Mouse (Mus musculus): ENCODE measurements at regions not wholly inside any gene's neighbourhood (a gene's known extent, or its start where the extent isn't known, plus 50 kb on each side); places are given as distances from the start of the nearest gene placed in this dataset.

DNA sequence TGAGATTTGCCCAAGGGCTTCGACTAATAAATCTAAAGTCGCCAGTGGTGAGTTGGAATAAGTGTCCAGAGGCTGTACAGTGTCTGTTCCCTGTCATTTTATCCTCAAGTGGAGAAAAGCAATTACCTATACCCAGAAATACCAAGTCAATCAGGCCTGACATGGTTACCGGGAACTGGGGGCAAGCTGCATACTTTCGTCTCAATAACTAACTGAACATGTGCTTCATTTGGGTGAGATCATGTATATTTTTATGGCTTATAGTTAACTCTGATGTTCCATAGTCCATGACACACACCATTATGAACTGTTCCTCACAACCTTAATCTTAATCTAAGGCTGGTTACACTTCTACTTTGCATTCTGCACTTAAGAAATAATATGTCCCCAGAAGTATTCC lies 462.4 kb upstream of the Cited2 start:
- H3K9me3 ChIP-seq (replicated peaks; ENCODE audit: control insufficient read depth, insufficient read depth, low read length, poor library complexity, severe bottlenecking), result peaks cover 17% of the 10 kb centered on the region
- no peaks in the 10 kb centered on the region for H3K36me3 ChIP-seq (ENCODE audit: control insufficient read depth, insufficient read depth, low read length, poor library complexity, severe bottlenecking)
- H3K4me1 ChIP-seq (ENCODE audit: control insufficient read depth, insufficient read depth, low read length), result no peaks in the 10 kb centered on the region
- no peak overlapping the region for H3K27ac ChIP-seq (ENCODE audit: insufficient read depth, low read length)
- no peak for TF ChIP-seq CTCF (IDR thresholded peaks at IDR 0.05; ENCODE audit: low read depth, low read length)
- no peak for TF ChIP-seq EP300 (IDR thresholded peaks at IDR 0.05; ENCODE audit: insufficient read depth, low read depth, low read length)
- TF ChIP-seq POLR2A (IDR thresholded peaks at IDR 0.05; ENCODE audit: insufficient read depth, low read length), result no peak
- no peak overlapping the region for H3K9ac ChIP-seq (ENCODE audit: low read depth, poor library complexity, severe bottlenecking)
- no peaks in the 10 kb centered on the region; the same call in 1 of the 2 replicates for H3K27me3 ChIP-seq (ENCODE audit: control insufficient read depth, insufficient read depth, low read length, poor library complexity, severe bottlenecking)
- H3K4me3 ChIP-seq (ENCODE audit: low read depth, low read length), result no peak overlapping the region

DNA sequence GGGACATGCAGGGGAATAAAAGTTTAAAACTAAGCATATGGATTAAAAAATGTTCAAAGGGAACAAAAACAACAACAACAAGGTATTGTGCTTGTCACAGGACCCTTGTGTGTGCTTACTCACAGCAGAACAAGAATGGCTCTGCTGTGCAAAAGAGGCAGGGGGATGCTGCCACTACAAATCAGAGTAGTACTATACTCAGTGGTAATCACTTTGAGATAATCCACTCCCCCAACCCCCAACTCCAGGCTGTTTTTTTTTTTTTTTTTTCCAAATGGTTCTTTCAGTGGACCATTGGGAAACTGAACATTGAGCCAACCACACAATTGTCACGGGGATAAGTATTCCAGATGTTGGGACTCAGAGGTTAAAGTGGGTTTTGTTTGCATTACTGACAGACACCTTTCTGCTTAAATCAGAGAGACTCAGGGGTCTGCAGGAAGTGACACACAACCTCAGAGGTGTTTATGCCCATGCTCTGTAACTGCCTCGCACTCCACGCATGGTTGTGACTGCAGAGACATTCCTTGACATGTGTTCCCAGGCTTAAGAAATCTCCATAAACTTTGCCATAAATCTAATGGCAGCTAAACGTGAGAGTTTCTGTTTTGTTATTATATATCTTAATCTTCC lies 461.7 kb upstream of the Cited2 start:
- Histone ChIP-seq H3K9me3 (replicated peaks; ENCODE audit: control insufficient read depth, insufficient read depth, low read length, poor library complexity, severe bottlenecking) (peaks cover 17% of the 10 kb centered on the region), H3K4me1 (ENCODE audit: control insufficient read depth, insufficient read depth, low read length) (no peaks in the 10 kb centered on the region), H3K9ac (ENCODE audit: low read depth, poor library complexity, severe bottlenecking) (no peak overlapping the region), H3K36me3 (ENCODE audit: control insufficient read depth, insufficient read depth, low read length, poor library complexity, severe bottlenecking) (no peaks in the 10 kb centered on the region), H3K27me3 (ENCODE audit: control insufficient read depth, insufficient read depth, low read length, poor library complexity, severe bottlenecking) (no peaks in the 10 kb centered on the region; the same call in 1 of the 2 replicates), H3K27ac (ENCODE audit: insufficient read depth, low read length) (no peak overlapping the region), H3K4me3 (ENCODE audit: low read depth, low read length) (no peak overlapping the region)
- TF ChIP-seq POLR2A (IDR thresholded peaks at IDR 0.05; ENCODE audit: insufficient read depth, low read length) (no peak), EP300 (IDR thresholded peaks at IDR 0.05; ENCODE audit: insufficient read depth, low read depth, low read length) (no peak)

DNA sequence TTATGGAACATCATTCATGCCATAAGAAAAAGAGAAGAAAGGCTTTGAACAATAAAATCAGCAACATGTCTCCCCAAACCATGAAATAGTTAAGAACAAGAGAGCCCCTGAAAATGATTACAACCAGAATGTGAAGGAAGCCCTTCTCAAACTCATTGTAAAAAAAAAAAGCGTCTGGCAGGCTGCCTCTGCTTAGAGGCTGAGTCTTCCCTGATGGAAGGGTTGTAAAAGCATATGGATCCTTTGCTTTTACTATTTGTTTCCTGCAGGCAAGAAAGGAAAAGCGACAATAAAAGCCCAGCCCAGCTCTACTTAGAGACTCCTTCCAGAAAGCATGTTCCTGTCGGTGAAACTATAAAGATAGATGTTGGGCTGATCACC lies 461.2 kb upstream of the Cited2 start:
- TF ChIP-seq EP300 (IDR thresholded peaks at IDR 0.05; ENCODE audit: insufficient read depth, low read depth, low read length) (no peak), POLR2A (IDR thresholded peaks at IDR 0.05; ENCODE audit: insufficient read depth, low read length) (no peak), CTCF (IDR thresholded peaks at IDR 0.05; ENCODE audit: low read depth, low read length) (no peak)
- H3K27me3 ChIP-seq (ENCODE audit: control insufficient read depth, insufficient read depth, low read length, poor library complexity, severe bottlenecking), result no peaks in the 10 kb centered on the region; the same call in 1 of the 2 replicates
- H3K27ac ChIP-seq (ENCODE audit: insufficient read depth, low read length), result no peak overlapping the region
- no peaks in the 10 kb centered on the region for H3K36me3 ChIP-seq (ENCODE audit: control insufficient read depth, insufficient read depth, low read length, poor library complexity, severe bottlenecking)
- peaks cover 17% of the 10 kb centered on the region for H3K9me3 ChIP-seq (replicated peaks; ENCODE audit: control insufficient read depth, insufficient read depth, low read length, poor library complexity, severe bottlenecking)
- H3K9ac ChIP-seq (ENCODE audit: low read depth, poor library complexity, severe bottlenecking), result no peak overlapping the region
- no peaks in the 10 kb centered on the region for H3K4me1 ChIP-seq (ENCODE audit: control insufficient read depth, insufficient read depth, low read length)
- H3K4me3 ChIP-seq (ENCODE audit: low read depth, low read length), result no peak overlapping the region

DNA sequence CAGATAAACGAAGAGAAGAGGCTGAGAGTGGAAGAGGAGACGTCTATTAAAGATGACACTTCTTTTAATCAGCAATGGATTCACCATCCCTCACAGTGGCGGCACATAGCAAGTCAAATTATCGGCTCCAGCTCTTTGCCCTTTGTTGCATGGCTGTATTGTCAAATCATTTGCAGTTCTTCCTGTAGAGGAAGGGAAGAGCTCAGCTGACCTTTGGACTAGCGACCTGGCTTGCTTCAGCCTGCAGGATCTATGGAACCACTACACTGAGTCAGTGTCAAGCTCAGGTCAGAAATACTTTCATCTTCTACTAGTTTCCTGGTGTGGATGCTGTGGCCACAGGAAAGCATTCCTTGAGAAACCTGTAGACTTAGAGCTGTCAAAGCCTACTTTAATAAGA lies 450.4 kb upstream of the Cited2 start:
- H3K27ac ChIP-seq (ENCODE audit: insufficient read depth, low read length), result no peak overlapping the region
- H3K9ac ChIP-seq (ENCODE audit: low read depth, poor library complexity, severe bottlenecking), result no peak overlapping the region
- H3K27me3 ChIP-seq (ENCODE audit: control insufficient read depth, insufficient read depth, low read length, poor library complexity, severe bottlenecking), result no peaks in the 10 kb centered on the region
- no peak overlapping the region for H3K4me3 ChIP-seq (ENCODE audit: low read depth, low read length)
- no peaks in the 10 kb centered on the region for H3K4me1 ChIP-seq (ENCODE audit: control insufficient read depth, insufficient read depth, low read length)
- no peaks in the 10 kb centered on the region for H3K9me3 ChIP-seq (replicated peaks; ENCODE audit: control insufficient read depth, insufficient read depth, low read length, poor library complexity, severe bottlenecking)
- TF ChIP-seq CTCF (IDR thresholded peaks at IDR 0.05; ENCODE audit: low read depth, low read length) (no peak), EP300 (IDR thresholded peaks at IDR 0.05; ENCODE audit: insufficient read depth, low read depth, low read length) (no peak), POLR2A (IDR thresholded peaks at IDR 0.05; ENCODE audit: insufficient read depth, low read length) (no peak)
- no peaks in the 10 kb centered on the region for H3K36me3 ChIP-seq (ENCODE audit: control insufficient read depth, insufficient read depth, low read length, poor library complexity, severe bottlenecking)

DNA sequence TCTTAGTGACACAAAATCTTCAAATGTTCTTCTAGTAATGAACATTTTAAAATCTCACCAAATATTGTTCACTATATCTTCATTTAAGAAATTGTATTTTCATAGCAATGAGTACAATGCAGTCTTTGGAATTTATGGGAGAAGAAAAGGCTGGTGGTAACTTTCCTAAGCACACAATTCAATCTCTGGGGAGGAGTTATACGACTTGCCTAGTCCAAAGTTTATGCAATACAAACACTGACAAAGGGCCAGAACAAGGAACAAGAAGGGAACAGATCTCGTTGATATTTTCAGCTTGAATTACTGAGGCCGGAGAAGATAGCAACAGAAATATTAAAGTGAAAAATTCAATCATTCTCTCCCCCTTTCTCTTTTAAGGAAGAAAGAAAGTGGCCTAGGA lies 449.2 kb upstream of the Cited2 start:
- H3K36me3 ChIP-seq (ENCODE audit: control insufficient read depth, insufficient read depth, low read length, poor library complexity, severe bottlenecking), result no peaks in the 10 kb centered on the region
- H3K4me1 ChIP-seq (ENCODE audit: control insufficient read depth, insufficient read depth, low read length), result no peaks in the 10 kb centered on the region
- no peaks in the 10 kb centered on the region for H3K27me3 ChIP-seq (ENCODE audit: control insufficient read depth, insufficient read depth, low read length, poor library complexity, severe bottlenecking)
- H3K4me3 ChIP-seq (ENCODE audit: low read depth, low read length), result no peak overlapping the region
- TF ChIP-seq POLR2A (IDR thresholded peaks at IDR 0.05; ENCODE audit: insufficient read depth, low read length) (no peak), EP300 (IDR thresholded peaks at IDR 0.05; ENCODE audit: insufficient read depth, low read depth, low read length) (no peak), CTCF (IDR thresholded peaks at IDR 0.05; ENCODE audit: low read depth, low read length) (no peak)
- no peak overlapping the region for H3K27ac ChIP-seq (ENCODE audit: insufficient read depth, low read length)
- no peaks in the 10 kb centered on the region for H3K9me3 ChIP-seq (replicated peaks; ENCODE audit: control insufficient read depth, insufficient read depth, low read length, poor library complexity, severe bottlenecking)
- no peak overlapping the region for H3K9ac ChIP-seq (ENCODE audit: low read depth, poor library complexity, severe bottlenecking)

DNA sequence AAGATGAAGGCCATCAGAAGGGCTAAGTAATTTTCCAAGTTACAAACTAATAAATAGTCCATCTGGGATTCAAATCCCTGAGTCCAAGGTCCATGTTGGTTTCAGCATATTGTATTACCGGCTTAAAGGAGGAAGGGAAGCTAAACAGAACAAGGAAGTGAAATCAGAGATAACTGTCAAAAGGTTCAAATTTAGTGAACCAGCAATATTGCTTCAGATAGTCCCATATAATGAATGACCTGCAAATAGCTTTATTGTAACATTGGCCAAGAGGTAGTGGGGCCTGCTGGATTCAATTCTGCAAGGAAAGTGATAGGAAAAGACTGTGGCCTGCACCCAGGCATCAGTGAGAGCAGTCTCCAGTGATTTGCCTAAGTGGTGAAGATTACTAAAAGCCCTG lies 447.8 kb upstream of the Cited2 start:
- Histone ChIP-seq H3K27me3 (ENCODE audit: control insufficient read depth, insufficient read depth, low read length, poor library complexity, severe bottlenecking) (no peaks in the 10 kb centered on the region), H3K9me3 (replicated peaks; ENCODE audit: control insufficient read depth, insufficient read depth, low read length, poor library complexity, severe bottlenecking) (no peaks in the 10 kb centered on the region), H3K4me3 (ENCODE audit: low read depth, low read length) (no peak overlapping the region), H3K36me3 (ENCODE audit: control insufficient read depth, insufficient read depth, low read length, poor library complexity, severe bottlenecking) (no peaks in the 10 kb centered on the region), H3K27ac (ENCODE audit: insufficient read depth, low read length) (no peak overlapping the region), H3K4me1 (ENCODE audit: control insufficient read depth, insufficient read depth, low read length) (no peaks in the 10 kb centered on the region), H3K9ac (ENCODE audit: low read depth, poor library complexity, severe bottlenecking) (no peak overlapping the region)
- TF ChIP-seq POLR2A (IDR thresholded peaks at IDR 0.05; ENCODE audit: insufficient read depth, low read length), result no peak
- no peak for TF ChIP-seq CTCF (IDR thresholded peaks at IDR 0.05; ENCODE audit: low read depth, low read length)
- no peak for TF ChIP-seq EP300 (IDR thresholded peaks at IDR 0.05; ENCODE audit: insufficient read depth, low read depth, low read length)

Measured in ES-Bruce4 (cell line).